Mouse (Mus musculus) MEL (cell line): ENCODE measurements around the gene Fkbp2. TPM values are rescaled to one million over a fixed set of nuclear protein-coding genes. Genes with fewer than 3 reads are reported as not detected.

Source experiments
- DNase-seq: peaks from one replicate; pipeline ENCODE4 v3.0.0; 2011; ENCODE audit warnings: low read depth, low spot score
- H3K27ac ChIP-seq: 2 replicates; pipeline ENCODE4 v1.5.1; 2012; ENCODE audit warnings: low read depth, mild to moderate bottlenecking, control low read depth, low read length, moderate library complexity; ENCODE audit not compliant: control insufficient read depth
- H3K27me3 ChIP-seq, 2 experiments: fragments of 150-350 bp in 1 of 2; sonication (generic) in 1 of 2; 2 replicates each; pipeline ENCODE4 v1.6.1; 2012; ENCODE audit warnings: low read length in 2 of 2, mild to moderate bottlenecking in 2 of 2, improper control_type of control experiment in 1 of 2, moderate library complexity in 1 of 2; ENCODE audit not compliant: insufficient read depth in 2 of 2, control insufficient read depth in 1 of 2
- H3K36me3 ChIP-seq, 2 experiments: 2 replicates each; pipeline ENCODE4 v1.6.1; 2012 to 2014; ENCODE audit warnings: low read length in 2 of 2, improper control_type of control experiment in 1 of 2, inconsistent platforms in 1 of 2, mild to moderate bottlenecking in 1 of 2; ENCODE audit not compliant: insufficient read depth in 2 of 2, control insufficient read depth in 1 of 2
- H3K4me1 ChIP-seq, 2 experiments: fragments of 150-350 bp in 1 of 2; sonication (generic) in 1 of 2; 2 replicates each; pipeline ENCODE4 v1.6.1; 2012; ENCODE audit warnings: low read length in 2 of 2, improper control_type of control experiment in 1 of 2, mild to moderate bottlenecking in 1 of 2; ENCODE audit not compliant: insufficient read depth in 2 of 2, control insufficient read depth in 1 of 2
- H3K4me3 ChIP-seq, 2 experiments: fragments of 150-350 bp in 1 of 2; sonication (generic) in 1 of 2; 2 replicates each; pipeline ENCODE4 v1.5.1; 2012; ENCODE audit warnings: low read depth in 2 of 2, low read length in 2 of 2, mild to moderate bottlenecking in 2 of 2, moderate library complexity in 2 of 2, control low read depth in 1 of 2, improper control_type of control experiment in 1 of 2; ENCODE audit not compliant: control insufficient read depth in 1 of 2, insufficient read depth in 1 of 2
- H3K79me2 ChIP-seq: 2 replicates; pipeline ENCODE4 v1.6.1; 2012; ENCODE audit warnings: mild to moderate bottlenecking, low read length, moderate library complexity; ENCODE audit not compliant: control insufficient read depth, poor library complexity, insufficient read depth
- H3K9ac ChIP-seq: 2 replicates; pipeline ENCODE4 v1.6.1; 2012; ENCODE audit warnings: low read depth, mild to moderate bottlenecking, control low read depth, low read length, moderate library complexity; ENCODE audit not compliant: control insufficient read depth, poor library complexity, severe bottlenecking
- H3K9me3 ChIP-seq: fragments of 150-350 bp; sonication (generic); replicated peaks from 2 replicates; pipeline ENCODE4 v1.6.1; 2012; ENCODE audit warnings: mild to moderate bottlenecking, low read length, improper control_type of control experiment, moderate library complexity; ENCODE audit not compliant: insufficient read depth
- CTCF ChIP-seq, 3 experiments: IDR thresholded peaks in 2 of 3; conservative IDR thresholded peaks in 1 of 3; 2 replicates each; pipeline ENCODE4 v1.5.1; 2011 to 2012; ENCODE audit warnings: low read length in 3 of 3, low read depth in 2 of 3, mild to moderate bottlenecking in 2 of 3, improper control_type of control experiment in 1 of 3, inconsistent platforms in 1 of 3, mixed read lengths in 1 of 3, moderate library complexity in 1 of 3; ENCODE audit not compliant: control insufficient read depth in 1 of 3, insufficient read depth in 1 of 3, poor library complexity in 1 of 3, severe bottlenecking in 1 of 3
- ETS1 ChIP-seq: IDR thresholded peaks from 2 replicates; pipeline ENCODE4 v1.6.1; 2012; ENCODE audit warnings: low read depth, mild to moderate bottlenecking, inconsistent platforms, low read length, improper control_type of control experiment, moderate library complexity
- MAFK ChIP-seq: IDR thresholded peaks from 2 replicates; pipeline ENCODE4 v1.6.1; 2011; ENCODE audit warnings: low read depth, mild to moderate bottlenecking, low read length, improper control_type of control experiment, borderline replicate concordance
- RCOR1 ChIP-seq: IDR thresholded peaks from 2 replicates; pipeline ENCODE4 v1.6.1; 2012; ENCODE audit warnings: low read depth, mild to moderate bottlenecking, inconsistent platforms, low read length, improper control_type of control experiment
- SMC3 ChIP-seq: IDR thresholded peaks from 2 replicates; pipeline ENCODE4 v1.6.1; 2011; ENCODE audit warnings: low read depth, low read length, improper control_type of control experiment
- TAL1 ChIP-seq: IDR thresholded peaks from 2 replicates; pipeline ENCODE4 v1.6.1; 2012; ENCODE audit warnings: mild to moderate bottlenecking, inconsistent platforms, low read length, moderate library complexity, mixed read lengths
- TCF12 ChIP-seq: IDR thresholded peaks from 2 replicates; pipeline ENCODE4 v1.6.1; 2014; ENCODE audit warnings: low read depth, mild to moderate bottlenecking, inconsistent platforms, low read length, improper control_type of control experiment, moderate library complexity
- USF2 ChIP-seq, 2 experiments: IDR thresholded peaks; 2 replicates each; pipeline ENCODE4 v1.6.1; 2011 to 2012; ENCODE audit warnings: improper control_type of control experiment in 2 of 2, low read length in 2 of 2, borderline replicate concordance in 1 of 2, inconsistent platforms in 1 of 2, low read depth in 1 of 2, mild to moderate bottlenecking in 1 of 2; ENCODE audit not compliant: insufficient read depth in 1 of 2
- ZMIZ1 ChIP-seq: IDR thresholded peaks from 2 replicates; pipeline ENCODE4 v1.6.1; 2012; ENCODE audit warnings: low read depth, mild to moderate bottlenecking, inconsistent platforms, low read length, improper control_type of control experiment, moderate library complexity
- polyA plus RNA-seq, 2 experiments: library from polyadenylated mRNA; stranded (reverse) in 1 of 2; unstranded in 1 of 2; fragments of >175 nt in 1 of 2; fragments of >200 nt in 1 of 2; gene quantifications; 2 replicates each; pipeline versions ENCODE4 v1.2.1 to v1.2.4; 2012; ENCODE audit warnings: low replicate concordance in 2 of 2, low read depth in 1 of 2; ENCODE audit not compliant: insufficient read length in 2 of 2, insufficient read depth in 1 of 2, missing spikeins in 1 of 2
- total RNA-seq: library from RNA; depleted of rRNA; stranded (reverse); fragments of 300-350 nt; gene quantifications from 2 replicates; pipeline ENCODE4 v1.2.3, GENCODE M21; 2012; rRNA removed

The Fkbp2 gene
- total and polyA plus RNA-seq, 3 experiments, result 53.9 to 167 TPM; not detected in 1

GRCm38 (mm10) chr19:6928080-6928479 is 52.2 kb downstream of the Fkbp2 start:
- no peaks in the 10 kb centered on the region for H3K27me3 ChIP-seq
- 0 out of 4 replicates have a peak, but pooled peaks cover 0 to 3% of the 10 kb centered on the region in 2 experiments for H3K4me1 ChIP-seq
- no peak overlapping the region for H3K4me3 ChIP-seq
- TF ChIP-seq TCF12, result no peak
- no peak for TF ChIP-seq TAL1
- TF ChIP-seq ZMIZ1, result no peak
- no peak for TF ChIP-seq SMC3
- TF ChIP-seq MAFK, result no peak
- TF ChIP-seq CTCF (IDR thresholded peaks at IDR 0.05 in 2 of 3, conservative IDR thresholded peaks at IDR 0.05 in 1 of 3; ENCODE audit: control insufficient read depth in 1 of 3, insufficient read depth in 1 of 3, low read depth in 2 of 3, low read length in 3 of 3, poor library complexity in 1 of 3, severe bottlenecking in 1 of 3), result no peak
- no peak for TF ChIP-seq RCOR1
- TF ChIP-seq ETS1, result no peak
- no peak for TF ChIP-seq USF2 (IDR thresholded peaks at IDR 0.05; ENCODE audit: borderline replicate concordance in 1 of 2, insufficient read depth in 1 of 2, low read depth in 1 of 2, low read length in 2 of 2)
- H3K36me3 ChIP-seq, result no peaks in the 10 kb centered on the region
- no peak overlapping the region for H3K27ac ChIP-seq
- H3K79me2 ChIP-seq, result no peaks in the 10 kb centered on the region
- DNase-seq, result no peak
- H3K9me3 ChIP-seq, result no peaks in the 10 kb centered on the region
- H3K9ac ChIP-seq, result no peak overlapping the region

Other genes with a start within 250 kb of the Fkbp2 start
- gene Rps6ka4, start 139.9 kb downstream of the Fkbp2 start, total RNA-seq, result 4.7 and 4.9 TPM in 2 replicates
- 1 to 10 TPM in 1 of 2 experiments, not detected in 1; 7.3 TPM for gene Rps6ka4, start 139.9 kb downstream of the Fkbp2 start, polyA plus RNA-seq
- 32.4 and 38.7 TPM in 2 replicates for gene Ccdc88b, start 122.3 kb downstream of the Fkbp2 start, total RNA-seq
- gene Ccdc88b, start 122.3 kb downstream of the Fkbp2 start, polyA plus RNA-seq, result 10 to 100 TPM in 1 of 2 experiments, not detected in 1; 59.8 TPM
- 285 and 294 TPM in 2 replicates for gene Trmt112, start 70.8 kb downstream of the Fkbp2 start, total RNA-seq
- 100 to 1,000 TPM in 1 of 2 experiments, not detected in 1; 319 TPM for gene Trmt112, start 70.8 kb downstream of the Fkbp2 start, polyA plus RNA-seq
- gene Prdx5, start 70.4 kb downstream of the Fkbp2 start, total RNA-seq, result 127 and 130 TPM in 2 replicates
- gene Prdx5, start 70.4 kb downstream of the Fkbp2 start, polyA plus RNA-seq, result 100 to 1,000 TPM in 1 of 2 experiments, not detected in 1; 246 TPM
- gene Esrra, start 58.7 kb downstream of the Fkbp2 start, total RNA-seq, result 30.5 and 40.9 TPM in 2 replicates
- 10 to 100 TPM in 1 of 2 experiments, not detected in 1; 32.5 TPM for gene Esrra, start 58.7 kb downstream of the Fkbp2 start, polyA plus RNA-seq
- 0.65 TPM in 1 of 2 replicates, not detected in the other for gene Catsperz, start 55.1 kb downstream of the Fkbp2 start, total RNA-seq
- gene Catsperz, start 55.1 kb downstream of the Fkbp2 start, polyA plus RNA-seq, result 1 to 10 TPM in 1 of 2 experiments, not detected in 1; 2.4 TPM
- gene Kcnk4, start 46.0 kb downstream of the Fkbp2 start, total RNA-seq, result 0.15 TPM in 1 of 2 replicates, not detected in the other
- gene Kcnk4, start 46.0 kb downstream of the Fkbp2 start, polyA plus RNA-seq, result 1 to 10 TPM in 1 of 2 experiments, not detected in 1; 1.8 TPM
- 37.7 and 51.7 TPM in 2 replicates for gene Bad, start 38.6 kb downstream of the Fkbp2 start, total RNA-seq
- 10 to 100 TPM in 1 of 2 experiments, not detected in 1; 69.7 TPM for gene Bad, start 38.6 kb downstream of the Fkbp2 start, polyA plus RNA-seq
- gene Gpr137, start 38.0 kb downstream of the Fkbp2 start, total RNA-seq, result 21.3 and 27.1 TPM in 2 replicates
- gene Gpr137, start 38.0 kb downstream of the Fkbp2 start, polyA plus RNA-seq, result 10 to 100 TPM in 1 of 2 experiments, not detected in 1; 35.3 TPM
- gene Ppp1r14b, start 5.5 kb downstream of the Fkbp2 start, total RNA-seq, result 448 and 467 TPM in 2 replicates
- 100 to 1,000 TPM in 1 of 2 experiments, not detected in 1; 349 TPM for gene Ppp1r14b, start 5.5 kb downstream of the Fkbp2 start, polyA plus RNA-seq
- 12.6 and 13.0 TPM in 2 replicates for gene Plcb3, start 4.0 kb downstream of the Fkbp2 start, total RNA-seq
- gene Plcb3, start 4.0 kb downstream of the Fkbp2 start, polyA plus RNA-seq, result 10 to 100 TPM in 1 of 2 experiments, not detected in 1; 30.8 TPM
- 11.2 and 11.5 TPM in 2 replicates for gene Vegfb, start 7.2 kb upstream of the Fkbp2 start, total RNA-seq
- 10 to 100 TPM in 1 of 2 experiments, not detected in 1; 67.6 TPM for gene Vegfb, start 7.2 kb upstream of the Fkbp2 start, polyA plus RNA-seq
- gene Dnajc4, start 12.1 kb upstream of the Fkbp2 start, total RNA-seq, result 3.2 and 4.2 TPM in 2 replicates
- 10 to 100 TPM in 1 of 2 experiments, not detected in 1; 12.9 TPM for gene Dnajc4, start 12.1 kb upstream of the Fkbp2 start, polyA plus RNA-seq
- 23.8 and 32.1 TPM in 2 replicates for gene Nudt22, start 15.6 kb upstream of the Fkbp2 start, total RNA-seq
- 10 to 100 TPM in 1 of 2 experiments, not detected in 1; 30.8 TPM for gene Nudt22, start 15.6 kb upstream of the Fkbp2 start, polyA plus RNA-seq
- gene Trpt1, start 15.6 kb upstream of the Fkbp2 start, total RNA-seq, result 1.2 and 1.8 TPM in 2 replicates
- gene Trpt1, start 15.6 kb upstream of the Fkbp2 start, polyA plus RNA-seq, result 1 to 10 TPM in 1 of 2 experiments, not detected in 1; 2.3 TPM
- gene Fermt3, start 39.0 kb upstream of the Fkbp2 start, total RNA-seq, result 295 and 329 TPM in 2 replicates
- 100 to 1,000 TPM; 244 to 327 TPM for gene Fermt3, start 39.0 kb upstream of the Fkbp2 start, polyA plus RNA-seq
- gene Stip1, start 59.5 kb upstream of the Fkbp2 start, total RNA-seq, result 281 and 284 TPM in 2 replicates
- 100 to 1,000 TPM; 370 to 430 TPM for gene Stip1, start 59.5 kb upstream of the Fkbp2 start, polyA plus RNA-seq
- 1.9 and 4.5 TPM in 2 replicates for gene Macrod1, start 76.3 kb upstream of the Fkbp2 start, total RNA-seq
- gene Macrod1, start 76.3 kb upstream of the Fkbp2 start, polyA plus RNA-seq, result 10 to 100 TPM in 1 of 2 experiments, not detected in 1; 15.7 TPM
- 0.03 TPM in 1 of 2 replicates, not detected in the other for gene Flrt1, start 125.2 kb upstream of the Fkbp2 start, total RNA-seq
- gene Flrt1, start 125.2 kb upstream of the Fkbp2 start, polyA plus RNA-seq, result not detected
- gene Otub1, start 225.8 kb upstream of the Fkbp2 start, total RNA-seq, result 103 and 106 TPM in 2 replicates
- 100 to 1,000 TPM; 194 to 285 TPM for gene Otub1, start 225.8 kb upstream of the Fkbp2 start, polyA plus RNA-seq
- 736 and 745 TPM in 2 replicates for gene Cox8a, start 237.1 kb upstream of the Fkbp2 start, total RNA-seq
- gene Cox8a, start 237.1 kb upstream of the Fkbp2 start, polyA plus RNA-seq, result 1,000 to 10,000 TPM in 1 of 2 experiments, not detected in 1; 1,213 TPM